Mouse (Mus musculus): ENCODE results near the gene Fam83d. TPM values are rescaled to one million over a fixed set of nuclear protein-coding genes. Genes with fewer than 3 reads are reported as not detected.
A peak's percentile ranks its signal among the peaks of the same experiment; 100 is the strongest.
"Not testable (repeated sequence)": the region's sequence is repeated elsewhere in the genome, so short reads cannot be mapped to it uniquely, and the experiment has no call there.

Gene Fam83d
- total RNA-seq (2021): 1 to 10 TPM; 9.3 to 9.8 TPM
- long read RNA-seq, experiment 1, transcript Fam83d-201 (4 exons, 2,266 nt): major isoform, 42 of 43 reads
- long read RNA-seq, experiment 1, partial matches to known transcripts: 0 of 43 reads
- long read RNA-seq, experiment 1, other reads (novel, unspliced or antisense): 1 of 43 reads
- long read RNA-seq, experiment 2, transcript Fam83d-201 (4 exons, 2,266 nt): major isoform, 26 of 30 reads
- long read RNA-seq, experiment 2, partial matches to known transcripts: 1 of 30 reads
- long read RNA-seq, experiment 2, other reads (novel, unspliced or antisense): 3 of 30 reads

DNA sequence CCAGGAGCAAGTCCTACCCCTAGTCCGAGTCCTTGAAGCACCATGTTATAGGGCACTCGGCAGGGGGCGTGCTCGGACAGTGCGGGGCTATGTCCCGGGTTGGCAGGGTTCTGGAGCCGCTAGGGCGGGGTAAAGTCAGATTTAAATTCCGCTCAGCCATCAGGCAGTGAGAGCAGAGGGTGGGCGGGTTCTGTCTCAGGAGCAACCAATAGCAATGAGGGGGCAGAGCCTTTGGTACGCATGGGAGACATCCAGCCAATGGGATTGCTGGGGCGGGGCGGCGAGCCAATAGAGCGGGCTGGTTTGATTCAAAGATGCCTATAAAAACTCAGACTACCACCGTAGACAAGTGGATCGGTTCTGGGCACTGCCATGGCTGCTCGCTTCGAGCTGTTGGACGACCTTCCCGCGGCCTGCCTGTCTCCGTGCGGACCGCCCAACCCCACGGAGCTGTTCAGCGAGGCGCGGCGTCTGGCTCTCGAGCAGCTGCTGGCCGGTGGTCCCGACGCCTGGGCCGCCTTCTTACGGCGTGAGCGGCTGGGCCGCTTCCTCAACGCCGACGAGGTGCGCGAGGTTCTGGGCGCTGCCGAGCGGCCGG, at the start of gene Fam83d:
Gene Fam83d, plus strand, starts transcription at position 352 of the 598 bp plus-strand sequence.
- peak; percentile 91 to 97 for DNase-seq (ENCODE audit: low spot score in 2 of 2)

DNA sequence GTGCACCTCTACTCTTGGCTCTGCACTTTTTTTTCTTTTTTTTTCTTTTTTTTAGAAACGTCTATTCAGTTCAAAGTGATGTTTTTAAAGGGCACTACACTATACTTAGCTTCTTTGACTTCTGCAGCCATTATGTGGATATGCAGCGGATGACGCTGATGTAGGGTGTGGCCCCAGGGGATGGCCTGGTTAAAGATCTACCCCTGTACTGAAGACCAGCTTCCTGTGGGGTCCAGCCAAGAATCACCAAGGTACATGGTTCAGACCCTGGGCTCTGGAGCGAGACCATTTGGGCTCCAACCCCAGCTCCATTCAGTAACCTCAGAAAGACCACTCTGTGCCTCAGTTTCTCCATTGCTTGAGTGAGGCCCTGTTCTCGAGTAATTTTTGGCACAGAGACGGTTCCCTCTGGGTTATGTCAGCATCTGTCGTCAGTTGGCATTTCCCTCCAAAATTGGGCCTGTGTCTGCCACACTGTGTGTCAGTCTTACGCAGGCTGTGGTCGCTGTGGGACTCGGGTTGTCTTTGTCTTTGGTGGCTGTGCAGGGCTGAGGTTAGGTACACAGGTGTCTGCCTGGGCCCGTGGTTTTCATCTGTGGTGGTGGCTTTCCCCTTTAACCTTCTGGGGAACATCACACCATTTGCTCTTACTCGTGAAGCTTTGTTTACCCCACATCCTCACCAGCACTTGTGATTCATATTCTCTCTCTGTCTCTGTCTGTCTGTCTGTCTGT, 48.9 kb upstream of the Fam83d start:
- no peak for DNase-seq (ENCODE audit: low spot score in 2 of 2)

DNA sequence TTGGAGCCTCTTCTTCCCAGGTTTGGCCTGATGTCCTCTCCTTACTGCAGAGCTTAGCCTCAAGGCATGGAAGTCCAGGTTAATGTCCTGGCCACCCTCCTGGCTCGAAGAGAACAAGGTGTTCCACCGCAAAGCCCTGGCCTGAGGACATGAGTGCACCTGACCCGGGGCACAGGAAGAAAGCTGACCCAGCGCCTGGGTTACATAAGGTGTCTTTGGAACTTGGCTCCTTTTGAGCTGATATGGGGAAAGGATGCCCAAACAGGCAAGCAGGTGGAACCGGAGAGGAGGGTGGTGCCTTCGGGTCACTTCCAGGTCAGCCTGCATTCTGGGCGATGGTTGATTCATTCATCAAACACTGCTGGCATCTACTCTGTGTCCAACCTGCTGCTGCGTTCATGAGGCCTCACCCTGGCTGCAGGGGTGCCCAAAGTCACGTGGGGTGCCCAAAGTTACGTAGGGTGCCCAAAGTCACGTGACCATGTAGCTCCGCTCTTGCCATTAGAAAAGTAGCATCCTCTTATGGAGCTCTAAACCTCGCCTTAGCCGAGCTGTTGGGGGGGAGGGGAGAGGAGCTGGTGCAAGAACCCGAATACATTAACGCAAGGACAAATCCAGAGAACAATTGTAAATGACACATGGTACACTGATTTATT, 47.0 kb upstream of the Fam83d start:
- no peak for DNase-seq (ENCODE audit: low spot score in 2 of 2)

- no peak for DNase-seq (ENCODE audit: low spot score in 2 of 2)
These were observed 46.4 kb upstream of the Fam83d start for GRCm38 (mm10) chr2:158721481-158721880.

DNA sequence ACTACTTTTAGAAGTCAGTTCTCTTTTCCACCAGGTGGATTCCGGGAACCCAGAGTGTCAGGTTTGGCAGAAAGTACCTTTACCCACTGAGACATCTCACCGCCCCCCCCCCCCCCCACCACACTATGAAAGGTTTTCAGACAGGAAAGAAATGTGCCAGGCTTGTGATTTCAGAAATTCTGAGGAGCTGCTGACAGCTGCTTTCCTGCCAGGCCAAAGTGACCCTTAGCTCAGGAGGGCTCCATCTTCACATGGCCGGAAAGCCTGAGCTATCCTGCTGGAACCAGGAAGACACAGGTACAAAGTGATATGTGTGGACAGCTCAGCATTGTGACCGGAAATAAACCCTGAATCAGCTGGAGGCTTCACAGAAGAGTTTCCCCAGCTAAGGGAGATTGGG, 45.8 kb upstream of the Fam83d start:
- no peak for DNase-seq (ENCODE audit: low spot score in 2 of 2)

DNA sequence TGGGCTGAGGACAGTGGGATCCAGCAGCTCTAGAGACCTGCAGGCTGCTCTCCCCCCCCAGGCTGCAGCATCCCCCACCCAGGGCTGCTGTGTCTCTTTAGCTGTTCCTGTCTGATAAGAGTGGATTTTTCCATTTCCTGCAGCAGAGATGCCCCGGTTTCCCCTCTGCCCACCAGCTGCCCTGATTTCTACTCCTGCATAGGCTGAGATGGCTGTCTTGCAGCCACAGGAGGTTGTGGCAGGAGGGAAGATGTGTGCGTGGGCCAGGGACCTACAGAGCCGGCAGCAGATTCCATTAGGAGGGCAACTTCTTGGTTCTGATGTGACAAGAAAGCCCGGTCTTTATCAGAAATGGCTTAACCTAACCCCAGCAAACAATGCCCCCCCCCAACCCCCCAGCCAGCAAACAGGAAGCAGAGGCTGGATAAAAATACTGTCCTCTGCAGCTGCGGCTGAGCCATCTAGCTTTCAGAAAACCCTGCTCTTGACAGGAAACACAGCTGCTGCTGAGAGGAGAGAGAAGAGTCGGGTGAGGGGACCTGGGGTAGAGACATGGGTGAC, 44.8 kb upstream of the Fam83d start:
- DNase-seq (ENCODE audit: low spot score in 2 of 2): no peak

- no peak for DNase-seq (ENCODE audit: low spot score in 2 of 2)
These were observed 44.1 kb upstream of the Fam83d start for GRCm38 (mm10) chr2:158723806-158724205.

GRCm38 (mm10) chr2:158726252-158726651, 41.6 kb upstream of the Fam83d start:
- no peak for DNase-seq (ENCODE audit: low spot score in 2 of 2)

GRCm38 (mm10) chr2:158728061-158728815, 39.7 kb upstream of the Fam83d start:
- no peak for DNase-seq (ENCODE audit: low spot score in 2 of 2)

DNA sequence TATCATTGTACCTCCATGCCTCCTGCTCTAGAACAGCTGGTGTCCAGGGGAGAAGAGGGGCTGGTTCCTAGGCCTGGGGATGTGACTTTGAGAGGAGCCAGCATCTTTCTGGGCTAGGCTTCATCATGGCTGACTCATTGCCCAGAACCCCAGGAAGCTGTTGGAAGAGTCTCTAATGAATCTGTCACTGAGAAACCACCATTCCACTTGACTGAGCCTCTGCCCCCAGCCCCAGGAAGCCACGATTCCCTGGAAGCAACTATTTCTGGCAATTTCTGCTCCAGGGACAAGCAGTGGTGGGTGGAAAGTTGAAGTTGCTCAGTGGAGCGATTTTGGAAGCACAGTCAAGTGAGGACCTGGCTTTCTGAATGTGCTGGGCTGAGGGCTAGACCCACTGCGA, 37.0 kb upstream of the Fam83d start:
- no peak for DNase-seq (ENCODE audit: low spot score in 2 of 2)

DNA sequence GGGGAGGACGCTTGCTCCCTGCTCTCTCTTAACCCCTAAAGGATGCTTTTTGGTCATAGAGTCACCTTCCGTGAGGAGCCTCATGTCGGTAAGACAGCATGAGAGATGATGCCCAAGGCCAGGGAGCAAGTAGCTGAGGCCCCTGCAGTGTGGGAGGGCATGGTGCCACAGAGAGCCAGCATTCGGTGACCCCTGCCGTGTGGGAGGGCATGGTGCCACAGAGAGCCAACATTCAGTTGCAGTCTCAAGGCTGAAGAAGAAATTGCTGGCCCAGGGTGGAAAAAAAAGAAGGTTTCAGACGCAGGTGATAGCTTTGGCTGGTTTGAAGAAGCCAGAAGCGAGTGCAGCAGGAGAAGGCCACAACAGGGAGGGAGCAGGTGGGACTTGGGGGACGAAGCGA, 35.4 kb upstream of the Fam83d start:
- no peak for DNase-seq (ENCODE audit: low spot score in 2 of 2)

DNA sequence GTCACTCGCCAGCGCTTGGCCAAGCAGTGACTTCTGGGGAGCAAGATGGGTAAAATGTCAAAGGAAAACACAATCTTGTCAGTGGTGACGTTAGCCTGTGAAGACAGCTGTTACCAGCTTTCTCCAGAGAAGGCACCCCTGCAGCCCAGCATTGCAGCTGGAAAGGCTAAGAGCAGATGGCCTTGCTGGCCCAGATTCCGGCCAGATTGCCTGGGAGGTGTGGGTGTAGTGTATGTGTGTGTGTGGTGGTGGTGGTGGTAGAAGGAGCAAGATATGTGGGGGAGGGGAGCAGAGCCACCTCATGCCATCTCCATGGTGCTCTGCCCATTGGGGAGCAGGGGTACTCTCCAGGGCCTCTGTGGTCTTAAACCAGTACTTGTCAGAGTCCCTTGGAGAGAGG, 34.8 kb upstream of the Fam83d start:
- DNase-seq (ENCODE audit: low spot score in 2 of 2): no peak

DNA sequence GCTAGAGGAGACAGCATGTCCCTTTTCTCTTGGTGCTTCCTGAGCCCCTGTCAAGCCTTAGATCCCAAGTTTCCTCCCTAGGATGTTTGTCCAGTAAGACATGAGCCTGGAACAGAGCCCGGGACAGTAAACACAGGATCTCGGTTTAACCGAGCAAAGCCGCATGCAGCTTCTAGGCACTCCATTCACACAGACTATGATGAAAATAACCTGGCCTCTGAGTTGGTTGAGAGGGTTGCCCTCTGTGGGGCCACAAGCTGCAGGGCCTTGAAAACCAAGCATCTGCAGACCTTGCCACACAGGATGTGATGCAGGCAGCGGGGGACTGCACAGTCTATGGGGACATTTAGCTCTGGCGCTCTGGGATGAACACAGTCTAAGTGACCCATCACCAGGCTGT, 34.0 kb upstream of the Fam83d start:
- DNase-seq (ENCODE audit: low spot score in 2 of 2): no peak

- DNase-seq (ENCODE audit: low spot score in 2 of 2): peak in 1 of 2 experiments; percentile 28
These were observed 33.3 kb upstream of the Fam83d start for GRCm38 (mm10) chr2:158734500-158735152.

DNA sequence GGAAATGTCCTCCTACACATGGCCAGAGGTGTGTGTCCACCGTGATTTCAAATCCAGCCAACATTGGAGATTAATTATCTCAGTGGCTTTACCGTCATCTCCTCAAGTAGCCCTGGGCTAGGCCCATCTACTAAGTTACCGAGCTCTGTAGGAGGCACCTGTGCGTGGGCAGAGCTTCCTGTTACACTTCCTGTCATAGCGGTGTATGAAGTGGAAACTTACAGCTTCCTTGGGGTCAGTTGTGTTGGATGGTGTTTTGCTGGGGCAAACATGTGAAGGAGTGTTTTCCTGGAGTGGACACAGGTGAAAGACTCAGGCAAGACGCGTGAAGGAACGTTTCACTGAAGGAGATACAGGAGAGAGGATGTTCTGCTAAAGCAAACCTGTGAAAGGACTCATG, 32.6 kb upstream of the Fam83d start:
- DNase-seq (ENCODE audit: low spot score in 2 of 2): no peak

DNA sequence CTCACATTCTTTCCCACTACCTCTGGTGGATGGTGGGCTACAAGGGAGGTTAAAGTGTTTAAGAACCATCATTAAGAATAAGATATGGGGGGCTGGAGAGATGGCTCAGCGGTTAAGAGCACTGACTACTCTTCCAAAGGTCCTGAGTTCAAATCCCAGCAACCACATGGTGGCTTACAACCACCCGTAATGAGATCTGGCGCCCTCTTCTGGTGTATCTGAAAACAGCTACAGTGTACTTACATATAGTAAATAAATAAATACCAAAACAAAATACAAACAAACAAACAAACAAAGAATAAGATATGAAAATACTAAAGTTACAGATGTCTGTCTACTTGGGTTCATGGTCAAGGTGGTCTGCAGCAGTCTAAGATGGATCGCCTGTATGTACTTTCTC, 31.6 kb upstream of the Fam83d start:
- not testable (repeated sequence) for DNase-seq (ENCODE audit: low spot score in 2 of 2)

GRCm38 (mm10) chr2:158738591-158738990, 29.3 kb upstream of the Fam83d start:
- DNase-seq (ENCODE audit: low spot score in 2 of 2): no peak

GRCm38 (mm10) chr2:158739113-158739512, 28.8 kb upstream of the Fam83d start:
- DNase-seq (ENCODE audit: low spot score in 2 of 2): no peak

DNA sequence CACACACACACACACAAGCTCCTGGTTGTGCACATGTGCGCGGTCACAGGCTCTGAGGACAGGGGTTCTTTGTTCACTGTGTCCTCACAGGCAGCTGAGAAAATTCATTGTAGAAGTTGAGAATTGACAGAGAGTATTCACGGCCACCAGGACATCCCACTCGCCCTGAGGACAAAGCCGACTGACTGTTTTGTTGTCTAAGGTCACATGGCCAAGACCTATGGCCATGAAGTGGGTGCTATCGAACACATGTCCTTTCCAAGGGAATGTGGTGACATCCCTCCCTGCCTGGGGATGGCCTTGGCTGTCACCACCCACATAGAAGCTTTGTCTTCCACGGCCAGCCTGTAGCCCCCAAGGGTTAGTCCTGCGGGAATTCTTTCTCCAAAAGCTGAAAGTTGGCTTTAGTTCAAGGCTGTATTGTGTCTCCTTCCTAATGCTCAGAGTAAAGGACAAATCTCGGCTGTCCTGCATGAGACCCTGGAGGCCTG, 26.8 kb upstream of the Fam83d start:
- no peak for DNase-seq (ENCODE audit: low spot score in 2 of 2)

DNA sequence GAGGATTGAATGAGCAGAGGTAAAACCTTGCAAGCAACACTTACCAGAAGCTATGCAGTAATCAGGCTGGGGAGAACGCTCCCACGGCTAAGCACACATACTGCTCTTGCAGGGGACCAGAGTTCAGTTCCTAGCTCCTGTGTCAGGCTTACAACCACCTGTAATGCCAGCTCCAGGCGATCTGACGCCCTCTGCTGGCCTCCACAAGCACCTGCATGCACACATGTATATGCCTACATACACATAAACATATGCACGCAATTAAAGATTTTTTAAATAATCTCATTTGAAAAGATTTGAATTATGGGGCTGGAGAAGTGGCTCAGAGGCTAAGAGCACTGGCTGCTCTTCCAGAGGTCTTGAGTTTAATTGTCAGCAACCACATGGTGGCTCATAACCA, 25.5 kb upstream of the Fam83d start:
- DNase-seq (ENCODE audit: low spot score in 2 of 2): no peak

Data from gastrocnemius, postnatal 4 days (tissue).